Mouse (Mus musculus): ENCODE results near the gene Zfp987. TPM values are rescaled to one million over a fixed set of nuclear protein-coding genes. Genes with fewer than 3 reads are reported as not detected.
"Not testable (repeated sequence)": the region's sequence is repeated elsewhere in the genome, so short reads cannot be mapped to it uniquely, and the experiment has no call there.

Zfp987 gene
- 0.09 TPM in 1 of 2 replicates, not detected in the other for polyA plus RNA-seq (2015; fragmentation: Nextera tagmentation; extraction: Ambion mirVana)

- H3K4me2 ChIP-seq; H3K27me3 ChIP-seq (replicated peaks); H3K9me3 ChIP-seq; H3K4me3 ChIP-seq; ATAC-seq (ENCODE audit: extremely low read depth, insufficient number of reproducible peaks, low FRiP score, low TSS enrichment); H3K36me3 ChIP-seq; H3K4me1 ChIP-seq; H3K9ac ChIP-seq; H3K27ac ChIP-seq (replicated peaks): not testable (repeated sequence)
- WGBS = 78% methylated on average over 3 of the region's 3 CpGs
Measured at GRCm38 (mm10) chr4:146096998-146097397, at the start of gene Zfp987. Gene Zfp987, plus strand, starts transcription at chr4:146097298.

- ATAC-seq (ENCODE audit: extremely low read depth, insufficient number of reproducible peaks, low FRiP score, low TSS enrichment); H3K9ac ChIP-seq; H3K27ac ChIP-seq (replicated peaks); H3K4me1 ChIP-seq; H3K27me3 ChIP-seq (replicated peaks); H3K4me2 ChIP-seq; H3K36me3 ChIP-seq; H3K4me3 ChIP-seq: not testable (repeated sequence)
- peaks cover 40% of the 10 kb centered on the region for H3K9me3 ChIP-seq
- 70% methylated on average over 1 of the region's 1 CpGs for WGBS
Measured at GRCm38 (mm10) chr4:146052536-146052935, 44.6 kb upstream of the Zfp987 start.

GRCm38 (mm10) chr4:146053445-146053844 is 43.7 kb upstream of the Zfp987 start:
- not testable (repeated sequence) for H3K4me3 ChIP-seq; H3K4me2 ChIP-seq; H3K27me3 ChIP-seq (replicated peaks); H3K27ac ChIP-seq (replicated peaks); ATAC-seq (ENCODE audit: extremely low read depth, insufficient number of reproducible peaks, low FRiP score, low TSS enrichment); H3K4me1 ChIP-seq; H3K36me3 ChIP-seq; H3K9ac ChIP-seq
- peaks cover 43% of the 10 kb centered on the region for H3K9me3 ChIP-seq
- WGBS = 73% methylated on average over 2 of the region's 2 CpGs

- WGBS = 69% methylated on average over 2 of the region's 2 CpGs
- Histone ChIP-seq H3K9me3 (peaks cover 60% of the 10 kb centered on the region), H3K36me3 (no peaks in the 10 kb centered on the region), H3K4me3 (no peak overlapping the region), H3K4me2 (no peak overlapping the region), H3K27me3 (replicated peaks) (no peaks in the 10 kb centered on the region), H3K9ac (no peak overlapping the region), H3K4me1 (no peaks in the 10 kb centered on the region), H3K27ac (replicated peaks) (no peak overlapping the region)
- no peak for ATAC-seq (ENCODE audit: extremely low read depth, insufficient number of reproducible peaks, low FRiP score, low TSS enrichment)
Measured at GRCm38 (mm10) chr4:146055335-146055734, 41.8 kb upstream of the Zfp987 start.

- H3K4me2 ChIP-seq; ATAC-seq (ENCODE audit: extremely low read depth, insufficient number of reproducible peaks, low FRiP score, low TSS enrichment); H3K4me3 ChIP-seq; H3K27me3 ChIP-seq (replicated peaks); H3K27ac ChIP-seq (replicated peaks); H3K4me1 ChIP-seq; H3K9ac ChIP-seq; H3K36me3 ChIP-seq: not testable (repeated sequence)
- WGBS = 81% methylated on average over 12 of the region's 12 CpGs
- H3K9me3 ChIP-seq = peaks cover 69% of the 10 kb centered on the region
Measured at GRCm38 (mm10) chr4:146058646-146059045, 38.5 kb upstream of the Zfp987 start.

- not testable (repeated sequence) for H3K9ac ChIP-seq; H3K4me2 ChIP-seq; H3K27me3 ChIP-seq (replicated peaks); H3K4me3 ChIP-seq; H3K4me1 ChIP-seq; ATAC-seq (ENCODE audit: extremely low read depth, insufficient number of reproducible peaks, low FRiP score, low TSS enrichment); H3K36me3 ChIP-seq; H3K27ac ChIP-seq (replicated peaks)
- peaks cover 69% of the 10 kb centered on the region for H3K9me3 ChIP-seq
- WGBS = 70% methylated on average over 4 of the region's 4 CpGs
Measured at GRCm38 (mm10) chr4:146059078-146059477, 38.0 kb upstream of the Zfp987 start.

- WGBS = 85% methylated on average over 25 of the region's 26 CpGs
- H3K27me3 ChIP-seq (replicated peaks); H3K4me2 ChIP-seq; H3K4me1 ChIP-seq; H3K36me3 ChIP-seq; ATAC-seq (ENCODE audit: extremely low read depth, insufficient number of reproducible peaks, low FRiP score, low TSS enrichment); H3K27ac ChIP-seq (replicated peaks); H3K4me3 ChIP-seq; H3K9ac ChIP-seq: not testable (repeated sequence)
- H3K9me3 ChIP-seq = peaks cover 72% of the 10 kb centered on the region
Measured at GRCm38 (mm10) chr4:146059974-146060693, 37.0 kb upstream of the Zfp987 start.

- not testable (repeated sequence) for H3K27ac ChIP-seq (replicated peaks); H3K4me3 ChIP-seq; H3K4me1 ChIP-seq; H3K4me2 ChIP-seq; H3K27me3 ChIP-seq (replicated peaks); ATAC-seq (ENCODE audit: extremely low read depth, insufficient number of reproducible peaks, low FRiP score, low TSS enrichment); H3K9ac ChIP-seq; H3K36me3 ChIP-seq
- H3K9me3 ChIP-seq = peaks cover 65% of the 10 kb centered on the region
- 84% methylated on average over 11 of the region's 11 CpGs for WGBS
Measured at GRCm38 (mm10) chr4:146061082-146061481, 36.0 kb upstream of the Zfp987 start.

GRCm38 (mm10) chr4:146062021-146062420 is 35.1 kb upstream of the Zfp987 start:
- H3K4me2 ChIP-seq; H3K9ac ChIP-seq; H3K4me3 ChIP-seq; H3K36me3 ChIP-seq; ATAC-seq (ENCODE audit: extremely low read depth, insufficient number of reproducible peaks, low FRiP score, low TSS enrichment); H3K27ac ChIP-seq (replicated peaks); H3K4me1 ChIP-seq; H3K27me3 ChIP-seq (replicated peaks): not testable (repeated sequence)
- peaks cover 60% of the 10 kb centered on the region for H3K9me3 ChIP-seq
- WGBS = 92% methylated on average over 12 of the region's 12 CpGs

- ATAC-seq (ENCODE audit: extremely low read depth, insufficient number of reproducible peaks, low FRiP score, low TSS enrichment); H3K4me3 ChIP-seq; H3K36me3 ChIP-seq; H3K4me2 ChIP-seq; H3K27ac ChIP-seq (replicated peaks); H3K9ac ChIP-seq; H3K4me1 ChIP-seq; H3K27me3 ChIP-seq (replicated peaks): not testable (repeated sequence)
- peaks cover 64% of the 10 kb centered on the region for H3K9me3 ChIP-seq
- WGBS = 66% methylated on average over 6 of the region's 6 CpGs
Measured at GRCm38 (mm10) chr4:146063001-146063400, 34.1 kb upstream of the Zfp987 start.

GRCm38 (mm10) chr4:146063621-146064020 is 33.5 kb upstream of the Zfp987 start:
- not testable (repeated sequence) for H3K4me1 ChIP-seq; H3K27ac ChIP-seq (replicated peaks); H3K9ac ChIP-seq; H3K27me3 ChIP-seq (replicated peaks); H3K4me2 ChIP-seq; H3K36me3 ChIP-seq; H3K4me3 ChIP-seq; ATAC-seq (ENCODE audit: extremely low read depth, insufficient number of reproducible peaks, low FRiP score, low TSS enrichment)
- 82% methylated on average over 15 of the region's 15 CpGs for WGBS
- peaks cover 62% of the 10 kb centered on the region for H3K9me3 ChIP-seq

- H3K9ac ChIP-seq; H3K4me3 ChIP-seq; H3K4me2 ChIP-seq; H3K36me3 ChIP-seq; ATAC-seq (ENCODE audit: extremely low read depth, insufficient number of reproducible peaks, low FRiP score, low TSS enrichment); H3K27ac ChIP-seq (replicated peaks); H3K4me1 ChIP-seq; H3K27me3 ChIP-seq (replicated peaks): not testable (repeated sequence)
- H3K9me3 ChIP-seq = peaks cover 55% of the 10 kb centered on the region
- WGBS = 65% methylated on average over 5 of the region's 5 CpGs
Measured at GRCm38 (mm10) chr4:146064807-146065206, 32.3 kb upstream of the Zfp987 start.

All from heart, embryonic 13.5 days (tissue).